Mouse (Mus musculus): ENCODE measurements around the gene Epas1. TPM values are rescaled to one million over a fixed set of nuclear protein-coding genes. Genes with fewer than 3 reads are reported as not detected.

Gene Epas1
- total RNA-seq, 2 experiments from 2014 or later, result 51.0 to 57.3 TPM

Other genes with a start within 250 kb of the Epas1 start
- gene Gm10309, start 248.5 kb upstream of the Epas1 start, total RNA-seq (2021), result under 1 TPM in 1 of 2 experiments, not detected in 1; 0.13 TPM
- not detected for gene Tmem247, start 163.6 kb downstream of the Epas1 start, total RNA-seq (2021)
- not detected for gene Atp6v1e2, start 194.2 kb downstream of the Epas1 start, total RNA-seq (2021)
- gene Rhoq, start 209.4 kb downstream of the Epas1 start, total RNA-seq (2021), result 100 to 1,000 TPM; 155 to 176 TPM